Mouse (Mus musculus) kidney, embryonic 14.5 days (tissue): Measurements from ENCODE around the gene Ank3. TPM values are rescaled to one million over a fixed set of nuclear protein-coding genes. Genes with fewer than 3 reads are reported as not detected.

Source experiments
- ATAC-seq: fragments of 200-750 bp; cut with Nextera tagmentation; 2 replicates; pipeline ENCODE4 v1.8.0; 2017; ENCODE audit warnings: moderate number of reproducible peaks, mild to moderate bottlenecking, moderate TSS enrichment, moderate library complexity; ENCODE audit not compliant: low FRiP score, low TSS enrichment
- H3K27ac ChIP-seq: fragments of 300-500 bp; sonication (generic); 2 replicates; pipeline ENCODE4 v1.5.1; 2014; ENCODE audit warnings: low read depth, mild to moderate bottlenecking, low read length, moderate library complexity, mixed read lengths
- H3K27me3 ChIP-seq: fragments of 300-500 bp; sonication (generic); 2 replicates; pipeline ENCODE4 v1.6.1; 2014; ENCODE audit warnings: mild to moderate bottlenecking, low read length; ENCODE audit not compliant: control insufficient read depth, insufficient read depth
- H3K36me3 ChIP-seq: fragments of 300-500 bp; sonication (generic); 2 replicates; pipeline ENCODE4 v1.6.1; 2014; ENCODE audit warnings: low read length, mixed read lengths; ENCODE audit not compliant: control insufficient read depth, insufficient read depth
- H3K4me1 ChIP-seq: fragments of 300-500 bp; sonication (generic); 2 replicates; pipeline ENCODE4 v1.6.1; 2014; ENCODE audit warnings: low read length, mixed read lengths; ENCODE audit not compliant: control insufficient read depth, insufficient read depth
- H3K4me2 ChIP-seq: fragments of 300-500 bp; sonication (generic); replicated peaks from 2 replicates; pipeline ENCODE4 v1.6.1; 2014; ENCODE audit warnings: low read depth, mild to moderate bottlenecking, low read length
- H3K4me3 ChIP-seq: fragments of 300-500 bp; sonication (generic); 2 replicates; pipeline ENCODE4 v1.5.1; 2014; ENCODE audit warnings: mild to moderate bottlenecking, low read length
- H3K9ac ChIP-seq: fragments of 300-500 bp; sonication (generic); 2 replicates; pipeline ENCODE4 v1.6.1; 2014; ENCODE audit warnings: low read depth, mild to moderate bottlenecking, low read length, moderate library complexity
- H3K9me3 ChIP-seq: fragments of 300-500 bp; sonication (generic); 2 replicates; pipeline ENCODE4 v1.6.1; 2016; ENCODE audit warnings: low read length; ENCODE audit not compliant: control insufficient read depth
- WGBS: fragments of 180-500 bp; shearing (Covaris S2); extraction: QIAGEN DNeasy Blood & Tissue Kit; methylation state at CpG from one replicate; pipeline ENCODE4 v1.1.7; 2014; 5-methylcytosine and 5-hydroxymethylcytosine counted together
- polyA plus RNA-seq: library from polyadenylated mRNA; unstranded; fragments of >200 nt; fragmentation: Nextera tagmentation; extraction: Ambion mirVana; gene quantifications from 2 replicates; pipeline ENCODE4 v1.2.1, GENCODE M21; 2014

Gene Ank3
- polyA plus RNA-seq, 1 experiment from 2014 or later = 48.9 TPM

GRCm38 (mm10) chr10:69532169-69532730 is 133.7 kb downstream of the Ank3 start:
- peak overlapping the region; percentile 11; the same call in 1 of the 2 replicates for H3K4me2 ChIP-seq
- H3K36me3 ChIP-seq = no peaks in the 10 kb centered on the region
- H3K9ac ChIP-seq = no peak overlapping the region
- H3K4me1 ChIP-seq = peaks cover 17% of the 10 kb centered on the region; the same call in 1 of the 2 replicates
- ATAC-seq = 0 out of 2 replicates have a peak, but pooled peaks have one; percentile 9
- H3K27me3 ChIP-seq = no peaks in the 10 kb centered on the region
- H3K4me3 ChIP-seq = no peak overlapping the region
- 35% methylated on average over 10 of the region's 10 CpGs for WGBS
- peak overlapping the region; percentile 30; the same call in 1 of the 2 replicates for H3K27ac ChIP-seq
- no peaks in the 10 kb centered on the region for H3K9me3 ChIP-seq

- H3K27ac ChIP-seq = peak overlapping the region; percentile 30
- WGBS = 1% methylated on average over 22 of the region's 22 CpGs
Measured at GRCm38 (mm10) chr10:69533505-69534388, 135.2 kb downstream of the Ank3 start.

GRCm38 (mm10) chr10:69534716-69535115 is 136.1 kb downstream of the Ank3 start:
- H3K9ac ChIP-seq = peak overlapping the region; percentile 69; the same call in 1 of the 2 replicates

More at GRCm38 (mm10) chr10:69533505-69534388, 135.2 kb downstream of the Ank3 start:
- ATAC-seq = peak; percentile 63
- Histone ChIP-seq H3K36me3 (no peaks in the 10 kb centered on the region), H3K4me3 (peak overlapping the region; percentile 57), H3K4me2 (peak overlapping the region; percentile 71), H3K9me3 (no peaks in the 10 kb centered on the region), H3K27me3 (no peaks in the 10 kb centered on the region), H3K4me1 (peaks cover 17% of the 10 kb centered on the region; the same call in 1 of the 2 replicates), H3K9ac (peak overlapping the region; percentile 69)

GRCm38 (mm10) chr10:69535123-69535930 is 136.8 kb downstream of the Ank3 start:
- Histone ChIP-seq H3K9me3 (no peaks in the 10 kb centered on the region), H3K27me3 (no peaks in the 10 kb centered on the region), H3K36me3 (no peaks in the 10 kb centered on the region), H3K27ac (no peak overlapping the region), H3K9ac (peak overlapping the region; percentile 69; the same call in 1 of the 2 replicates), H3K4me3 (peak overlapping the region; percentile 57), H3K4me1 (peaks cover 17% of the 10 kb centered on the region; the same call in 1 of the 2 replicates), H3K4me2 (peak overlapping the region; percentile 71)
- 24% methylated on average over 15 of the region's 15 CpGs for WGBS
- no peak for ATAC-seq

More at GRCm38 (mm10) chr10:69534716-69535115, 136.1 kb downstream of the Ank3 start:
- peak overlapping the region; percentile 71 for H3K4me2 ChIP-seq
- peak overlapping the region; percentile 57 for H3K4me3 ChIP-seq
- no peak overlapping the region for H3K27ac ChIP-seq
- H3K36me3 ChIP-seq = no peaks in the 10 kb centered on the region
- H3K4me1 ChIP-seq = peaks cover 17% of the 10 kb centered on the region; the same call in 1 of the 2 replicates
- 39% methylated on average over 9 of the region's 9 CpGs for WGBS
- no peaks in the 10 kb centered on the region for H3K9me3 ChIP-seq
- H3K27me3 ChIP-seq = no peaks in the 10 kb centered on the region
- ATAC-seq = no peak

GRCm38 (mm10) chr10:69535931-69536200 is 137.3 kb downstream of the Ank3 start:
- no peak overlapping the region for H3K27ac ChIP-seq
- H3K4me3 ChIP-seq = peak overlapping the region; percentile 57; the same call in 1 of the 2 replicates
- peaks cover 17% of the 10 kb centered on the region; the same call in 1 of the 2 replicates for H3K4me1 ChIP-seq
- H3K36me3 ChIP-seq = no peaks in the 10 kb centered on the region
- ATAC-seq = no peak
- no peaks in the 10 kb centered on the region for H3K9me3 ChIP-seq
- no peak overlapping the region for H3K9ac ChIP-seq
- peak overlapping the region; percentile 71 for H3K4me2 ChIP-seq
- WGBS = 60% methylated on average over 4 of the region's 4 CpGs
- no peaks in the 10 kb centered on the region for H3K27me3 ChIP-seq

- ATAC-seq = no peak
- peak overlapping the region; percentile 57; the same call in 1 of the 2 replicates for H3K4me3 ChIP-seq
- H3K4me1 ChIP-seq = peaks cover 17% of the 10 kb centered on the region; the same call in 1 of the 2 replicates
Measured at GRCm38 (mm10) chr10:69536372-69537075, 138.0 kb downstream of the Ank3 start.

GRCm38 (mm10) chr10:69538236-69538635 is 139.7 kb downstream of the Ank3 start:
- no peak for ATAC-seq
- Histone ChIP-seq H3K27me3 (no peaks in the 10 kb centered on the region), H3K4me1 (peaks cover 13% of the 10 kb centered on the region; the same call in 1 of the 2 replicates), H3K36me3 (no peaks in the 10 kb centered on the region), H3K27ac (no peak overlapping the region), H3K9me3 (no peaks in the 10 kb centered on the region), H3K9ac (no peak overlapping the region), H3K4me3 (no peak overlapping the region), H3K4me2 (no peak overlapping the region)
- 85% methylated on average over 2 of the region's 2 CpGs for WGBS

More at GRCm38 (mm10) chr10:69536372-69537075, 138.0 kb downstream of the Ank3 start:
- Histone ChIP-seq H3K27ac (no peak overlapping the region), H3K4me2 (peak overlapping the region; percentile 71; the same call in 1 of the 2 replicates), H3K9ac (no peak overlapping the region), H3K27me3 (no peaks in the 10 kb centered on the region), H3K36me3 (no peaks in the 10 kb centered on the region), H3K9me3 (no peaks in the 10 kb centered on the region)
- WGBS = 59% methylated on average over 9 of the region's 9 CpGs

GRCm38 (mm10) chr10:69542439-69542838 is 143.9 kb downstream of the Ank3 start:
- no peaks in the 10 kb centered on the region for H3K9me3 ChIP-seq
- WGBS = 95% methylated on average over 3 of the region's 3 CpGs
- ATAC-seq = no peak

More at GRCm38 (mm10) chr10:69542439-69542838, 143.9 kb downstream of the Ank3 start:
- H3K4me3 ChIP-seq = no peak overlapping the region
- no peak overlapping the region for H3K9ac ChIP-seq
- no peaks in the 10 kb centered on the region for H3K36me3 ChIP-seq
- no peak overlapping the region for H3K4me2 ChIP-seq
- no peak overlapping the region for H3K27ac ChIP-seq
- peaks cover 3% of the 10 kb centered on the region; the same call in 1 of the 2 replicates for H3K4me1 ChIP-seq
- no peaks in the 10 kb centered on the region for H3K27me3 ChIP-seq
